In the genomic region with DNA sequence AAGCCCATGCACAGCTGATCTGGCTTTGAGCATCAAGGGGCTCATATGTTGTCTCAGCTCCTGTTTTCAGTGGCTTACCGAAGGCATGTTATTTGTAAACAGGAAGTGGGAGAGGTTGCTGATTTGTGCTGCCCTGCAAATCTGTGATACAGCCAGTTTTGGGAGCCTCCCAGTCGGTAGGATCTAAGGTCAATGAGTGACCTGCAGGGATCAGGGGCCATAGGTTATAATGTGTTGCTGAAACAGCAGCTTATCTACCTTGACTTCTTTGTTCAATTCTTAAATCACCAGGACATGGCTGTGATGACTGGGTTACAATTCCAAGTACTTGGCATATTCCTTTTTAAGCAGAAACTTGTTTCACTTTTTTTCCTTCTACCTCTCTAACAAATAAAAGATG, we compare ENCODE assay signal across 18 mouse cellular contexts. TPM values are rescaled to one million over a fixed set of nuclear protein-coding genes. Genes with fewer than 3 reads are reported as not detected.
"Had no signal": no experiment of that assay in that cellular context is flagged by ENCODE, and none has a peak within 500 bp of the region (broad histone marks: within the 10 kb centered on the region; RNA-seq: fewer than 3 reads in every experiment).

No protein-coding gene starts in this region.

- H3K9ac ChIP-seq: lung, embryonic 15.5 days; midbrain, embryonic 13.5 days; midbrain, embryonic 15.5 days; neural tube, embryonic 12.5 days; stomach, embryonic 15.5 days had no signal

- H3K9me3 ChIP-seq: lung, embryonic 15.5 days; megakaryocyte, embryonic 14.5 days; midbrain, embryonic 13.5 days; midbrain, embryonic 15.5 days; neural tube, embryonic 12.5 days; stomach, embryonic 15.5 days had no signal

- H3K4me3 ChIP-seq: lung, embryonic 15.5 days; midbrain, embryonic 13.5 days; midbrain, embryonic 15.5 days; neural tube, embryonic 12.5 days; stomach, embryonic 15.5 days had no signal

- H3K27me3 ChIP-seq: lung, embryonic 15.5 days; megakaryocyte, embryonic 14.5 days; midbrain, embryonic 13.5 days; midbrain, embryonic 15.5 days; neural tube, embryonic 12.5 days; stomach, embryonic 15.5 days had no signal

- ATAC-seq: lung, postnatal 0 days; midbrain, embryonic 13.5 days; midbrain, embryonic 15.5 days had no signal

- H3K27ac ChIP-seq: lung, embryonic 15.5 days; macrophage; midbrain, embryonic 13.5 days; midbrain, embryonic 15.5 days; neural tube, embryonic 12.5 days; stomach, embryonic 15.5 days; stomach, postnatal 0 days had no signal

- DNase-seq: lung, adult 2 months; lung, postnatal 14 days; lung, postnatal 36 days; right cerebral cortex, postnatal 14 days; thymus, adult 2 months; thymus, postnatal 25 days; thymus, postnatal 4 days had no signal

- H3K4me2 ChIP-seq: lung, embryonic 15.5 days; midbrain, embryonic 11.5 days; midbrain, embryonic 13.5 days; midbrain, embryonic 15.5 days; neural tube, embryonic 12.5 days; stomach, embryonic 15.5 days had no signal

- H3K4me1 ChIP-seq: lung, embryonic 15.5 days; midbrain, embryonic 13.5 days; midbrain, embryonic 15.5 days; neural tube, embryonic 12.5 days; stomach, embryonic 15.5 days had no signal

RNA-seq across cellular contexts. Expression of a gene that starts 15.3 kb away (rescaled TPM):
- total RNA-seq: monocyte, adult 5-6 weeks had no signal

RNA-seq across cellular contexts. Expression of a gene that starts 52.9 kb away (rescaled TPM):
- total RNA-seq: monocyte, adult 5-6 weeks had no signal
